Mouse (Mus musculus): ENCODE results near the gene Rnf220. TPM values are rescaled to one million over a fixed set of nuclear protein-coding genes. Genes with fewer than 3 reads are reported as not detected.
A peak's percentile ranks its signal among the peaks of the same experiment; 100 is the strongest.

Rnf220 gene
- total RNA-seq, 1 experiment from 2014 or later: 90.9 TPM

- no peak for ATAC-seq (replicated peaks in 1 of 2; ENCODE audit: insufficient read depth in 1 of 2, low FRiP score in 2 of 2, low TSS enrichment in 1 of 2, low read depth in 1 of 2, poor library complexity in 2 of 2, severe bottlenecking in 2 of 2)
These were observed 22.9 kb downstream of the Rnf220 start for GRCm38 (mm10) chr4:117473985-117474354.

GRCm38 (mm10) chr4:117473291-117473984, 23.4 kb downstream of the Rnf220 start:
- peak; percentile 18 to 47 for ATAC-seq (replicated peaks in 1 of 2; ENCODE audit: insufficient read depth in 1 of 2, low FRiP score in 2 of 2, low TSS enrichment in 1 of 2, low read depth in 1 of 2, poor library complexity in 2 of 2, severe bottlenecking in 2 of 2)

GRCm38 (mm10) chr4:117469471-117469870, 27.4 kb downstream of the Rnf220 start:
- no peak for ATAC-seq (replicated peaks in 1 of 2; ENCODE audit: insufficient read depth in 1 of 2, low FRiP score in 2 of 2, low TSS enrichment in 1 of 2, low read depth in 1 of 2, poor library complexity in 2 of 2, severe bottlenecking in 2 of 2)

GRCm38 (mm10) chr4:117467936-117468335, 28.9 kb downstream of the Rnf220 start:
- no peak for ATAC-seq (replicated peaks in 1 of 2; ENCODE audit: insufficient read depth in 1 of 2, low FRiP score in 2 of 2, low TSS enrichment in 1 of 2, low read depth in 1 of 2, poor library complexity in 2 of 2, severe bottlenecking in 2 of 2)

GRCm38 (mm10) chr4:117449151-117449550, 47.7 kb downstream of the Rnf220 start:
- ATAC-seq (replicated peaks in 1 of 2; ENCODE audit: insufficient read depth in 1 of 2, low FRiP score in 2 of 2, low TSS enrichment in 1 of 2, low read depth in 1 of 2, poor library complexity in 2 of 2, severe bottlenecking in 2 of 2): no peak

GRCm38 (mm10) chr4:117447926-117448325, 48.9 kb downstream of the Rnf220 start:
- no peak for ATAC-seq (replicated peaks in 1 of 2; ENCODE audit: insufficient read depth in 1 of 2, low FRiP score in 2 of 2, low TSS enrichment in 1 of 2, low read depth in 1 of 2, poor library complexity in 2 of 2, severe bottlenecking in 2 of 2)

- peak; percentile 46 to 59; a peak in 3 of 4 replicates for ATAC-seq (replicated peaks in 1 of 2; ENCODE audit: insufficient read depth in 1 of 2, low FRiP score in 2 of 2, low TSS enrichment in 1 of 2, low read depth in 1 of 2, poor library complexity in 2 of 2, severe bottlenecking in 2 of 2)
These were observed 51.2 kb downstream of the Rnf220 start for GRCm38 (mm10) chr4:117445516-117446207.

GRCm38 (mm10) chr4:117438919-117439318, 57.9 kb downstream of the Rnf220 start:
- ATAC-seq (replicated peaks in 1 of 2; ENCODE audit: insufficient read depth in 1 of 2, low FRiP score in 2 of 2, low TSS enrichment in 1 of 2, low read depth in 1 of 2, poor library complexity in 2 of 2, severe bottlenecking in 2 of 2): no peak

GRCm38 (mm10) chr4:117438064-117438463, 58.8 kb downstream of the Rnf220 start:
- ATAC-seq (replicated peaks in 1 of 2; ENCODE audit: insufficient read depth in 1 of 2, low FRiP score in 2 of 2, low TSS enrichment in 1 of 2, low read depth in 1 of 2, poor library complexity in 2 of 2, severe bottlenecking in 2 of 2): no peak

GRCm38 (mm10) chr4:117436995-117437660, 59.7 kb downstream of the Rnf220 start:
- ATAC-seq (replicated peaks in 1 of 2; ENCODE audit: insufficient read depth in 1 of 2, low FRiP score in 2 of 2, low TSS enrichment in 1 of 2, low read depth in 1 of 2, poor library complexity in 2 of 2, severe bottlenecking in 2 of 2): no peak

- ATAC-seq (replicated peaks in 1 of 2; ENCODE audit: insufficient read depth in 1 of 2, low FRiP score in 2 of 2, low TSS enrichment in 1 of 2, low read depth in 1 of 2, poor library complexity in 2 of 2, severe bottlenecking in 2 of 2): no peak
These were observed 62.5 kb downstream of the Rnf220 start for GRCm38 (mm10) chr4:117434336-117434735.

GRCm38 (mm10) chr4:117429604-117430003, 67.2 kb downstream of the Rnf220 start:
- ATAC-seq (replicated peaks in 1 of 2; ENCODE audit: insufficient read depth in 1 of 2, low FRiP score in 2 of 2, low TSS enrichment in 1 of 2, low read depth in 1 of 2, poor library complexity in 2 of 2, severe bottlenecking in 2 of 2): no peak

- peak; percentile 92 to 94 for ATAC-seq (replicated peaks in 1 of 2; ENCODE audit: insufficient read depth in 1 of 2, low FRiP score in 2 of 2, low TSS enrichment in 1 of 2, low read depth in 1 of 2, poor library complexity in 2 of 2, severe bottlenecking in 2 of 2)
These were observed 69.3 kb downstream of the Rnf220 start for GRCm38 (mm10) chr4:117427540-117427939.

GRCm38 (mm10) chr4:117421077-117421476, 75.8 kb downstream of the Rnf220 start:
- no peak for ATAC-seq (replicated peaks in 1 of 2; ENCODE audit: insufficient read depth in 1 of 2, low FRiP score in 2 of 2, low TSS enrichment in 1 of 2, low read depth in 1 of 2, poor library complexity in 2 of 2, severe bottlenecking in 2 of 2)

GRCm38 (mm10) chr4:117416827-117417226, 80.0 kb downstream of the Rnf220 start:
- no peak for ATAC-seq (replicated peaks in 1 of 2; ENCODE audit: insufficient read depth in 1 of 2, low FRiP score in 2 of 2, low TSS enrichment in 1 of 2, low read depth in 1 of 2, poor library complexity in 2 of 2, severe bottlenecking in 2 of 2)

- ATAC-seq (replicated peaks in 1 of 2; ENCODE audit: insufficient read depth in 1 of 2, low FRiP score in 2 of 2, low TSS enrichment in 1 of 2, low read depth in 1 of 2, poor library complexity in 2 of 2, severe bottlenecking in 2 of 2): no peak
These were observed 86.8 kb downstream of the Rnf220 start for GRCm38 (mm10) chr4:117410049-117410410.

- no peak for ATAC-seq (replicated peaks in 1 of 2; ENCODE audit: insufficient read depth in 1 of 2, low FRiP score in 2 of 2, low TSS enrichment in 1 of 2, low read depth in 1 of 2, poor library complexity in 2 of 2, severe bottlenecking in 2 of 2)
These were observed 87.5 kb downstream of the Rnf220 start for GRCm38 (mm10) chr4:117409144-117410048.

Measured in hematopoietic stem cell, adult 5-6 weeks (primary cell).